Comparison of ENCODE assay signal across 18 mouse cellular contexts in genomic region chr2:22961681-22962080, GRCm38 (mm10).
DNase-seq lines count a peak whose midpoint lies in the region; ATAC-seq and TF ChIP-seq lines count a peak whose summit lies in the region.
"Had no signal": no experiment of that assay in that cellular context is flagged by ENCODE, and none has a peak within 500 bp of the region (broad histone marks: within the 10 kb centered on the region; RNA-seq: fewer than 3 reads in every experiment).

No protein-coding gene starts in this region.

- TF ChIP-seq CTCF in layer of hippocampus, adult 2 months (conservative IDR thresholded peaks at IDR 0.05), result peak; percentile 61

- peak overlapping the region; percentile 80 for H3K27ac ChIP-seq in layer of hippocampus, adult 2 months
- H3K27ac ChIP-seq: hindbrain, embryonic 15.5 days; limb, embryonic 10.5 days; macrophage; neural tube, embryonic 15.5 days had no signal

- DNase-seq in CD4-positive, CD25-positive, alpha-beta regulatory T cell, adult 2 months (ENCODE audit: low read depth, low spot score), result peak; percentile 22
- no peak for DNase-seq in layer of hippocampus, adult 2 months (ENCODE audit: low spot score in 2 of 2)
- no peak for DNase-seq in layer of hippocampus, adult 9-10 months (ENCODE audit: low spot score)
- DNase-seq in CD4-positive helper T cell, adult 2 months (ENCODE audit: low read depth, low spot score), result peak; percentile 5
- peak; percentile 16 for DNase-seq in ZHBTc4 (ENCODE audit: low read depth, low spot score)
- no peak for DNase-seq in retina, embryonic 14.5 days (ENCODE audit: low spot score)
- no peak for DNase-seq in spleen, adult 12 weeks (ENCODE audit: low spot score)
- DNase-seq: adrenal gland, postnatal 36 days; cerebellum, adult 9-11 months; kidney, postnatal 36 days; lung, adult 2 months; thymus, postnatal 4 days had no signal

- no peak for ATAC-seq in CD4-positive, CD25-positive, alpha-beta regulatory T cell, adult 4 months
- ATAC-seq: midbrain, embryonic 16.5 days had no signal

- H3K4me3 ChIP-seq in layer of hippocampus, adult 2 months, result no peak overlapping the region
- H3K4me3 ChIP-seq: hindbrain, embryonic 15.5 days; limb, embryonic 10.5 days; neural tube, embryonic 15.5 days had no signal

Comparison
In these comparisons a context has a peak if more than half of its experiments do, and no peak if none do; other contexts are left out.
1. DNase-seq: peak in CD4-positive, CD25-positive, alpha-beta regulatory T cell, adult 2 months (single experiment), CD4-positive helper T cell, adult 2 months (single experiment) and ZHBTc4 (single experiment); none in layer of hippocampus, adult 2 months (0 of 2), layer of hippocampus, adult 9-10 months (single experiment), retina, embryonic 14.5 days (single experiment) and spleen, adult 12 weeks (single experiment).